Mouse (Mus musculus) kidney, postnatal 14 days (tissue): ENCODE results near the gene Pak7.
"Not testable (repeated sequence)": the region's sequence is repeated elsewhere in the genome, so short reads cannot be mapped to it uniquely, and the experiment has no call there.

ENCODE experiments used
- DNase-seq: peaks from one replicate; pipeline ENCODE4 v3.0.0; 2022; ENCODE audit warnings: mixed read lengths

Pak7 gene

GRCm38 (mm10) chr2:136387181-136388131 is at the start of gene Pak7:
Pak7 (minus strand) TSS chr2:136387967.
- DNase-seq = peak; percentile 39

- DNase-seq = no peak
Measured at GRCm38 (mm10) chr2:136425561-136425960, 37.8 kb upstream of the Pak7 start.

GRCm38 (mm10) chr2:136419543-136419942 is 31.8 kb upstream of the Pak7 start:
- DNase-seq = no peak

GRCm38 (mm10) chr2:136416381-136416780 is 28.6 kb upstream of the Pak7 start:
- DNase-seq = no peak

- no peak for DNase-seq
Measured at GRCm38 (mm10) chr2:136402587-136402986, 14.8 kb upstream of the Pak7 start.

- DNase-seq = no peak
Measured at GRCm38 (mm10) chr2:136375318-136375717, 12.4 kb downstream of the Pak7 start.

- no peak for DNase-seq
Measured at GRCm38 (mm10) chr2:136372361-136372760, 15.4 kb downstream of the Pak7 start.

GRCm38 (mm10) chr2:136351393-136352096 is 36.2 kb downstream of the Pak7 start:
- DNase-seq = no peak

GRCm38 (mm10) chr2:136350459-136350858 is 37.3 kb downstream of the Pak7 start:
- DNase-seq = no peak

- no peak for DNase-seq
Measured at GRCm38 (mm10) chr2:136349671-136350275, 38.0 kb downstream of the Pak7 start.

- not testable (repeated sequence) for DNase-seq
Measured at GRCm38 (mm10) chr2:136344240-136344780, 43.5 kb downstream of the Pak7 start.

- no peak for DNase-seq
Measured at GRCm38 (mm10) chr2:136329974-136330373, 57.8 kb downstream of the Pak7 start.

GRCm38 (mm10) chr2:136325646-136326045 is 62.1 kb downstream of the Pak7 start:
- DNase-seq = no peak

- DNase-seq = no peak
Measured at GRCm38 (mm10) chr2:136309313-136309712, 78.5 kb downstream of the Pak7 start.

- DNase-seq = no peak
Measured at GRCm38 (mm10) chr2:136308743-136309142, 79.0 kb downstream of the Pak7 start.

GRCm38 (mm10) chr2:136302201-136302600 is 85.6 kb downstream of the Pak7 start:
- DNase-seq = no peak

- DNase-seq = no peak
Measured at GRCm38 (mm10) chr2:136301406-136301805, 86.4 kb downstream of the Pak7 start.

GRCm38 (mm10) chr2:136297371-136297770 is 90.4 kb downstream of the Pak7 start:
- no peak for DNase-seq

GRCm38 (mm10) chr2:136282043-136282442 is 105.7 kb downstream of the Pak7 start:
- no peak for DNase-seq

GRCm38 (mm10) chr2:136241960-136242359 is 145.8 kb downstream of the Pak7 start:
- not testable (repeated sequence) for DNase-seq

- no peak for DNase-seq
Measured at GRCm38 (mm10) chr2:136231228-136231627, 156.5 kb downstream of the Pak7 start.

GRCm38 (mm10) chr2:136204034-136204433 is 183.7 kb downstream of the Pak7 start:
- no peak for DNase-seq

- no peak for DNase-seq
Measured at GRCm38 (mm10) chr2:136175030-136175429, 212.7 kb downstream of the Pak7 start.
